Mouse (Mus musculus): Measurements from ENCODE around the gene Zfp661. TPM values are rescaled to one million over a fixed set of nuclear protein-coding genes. Genes with fewer than 3 reads are reported as not detected.

Zfp661 gene
- polyA plus RNA-seq, 1 experiment from 2014 or later: 0.74 TPM

DNA sequence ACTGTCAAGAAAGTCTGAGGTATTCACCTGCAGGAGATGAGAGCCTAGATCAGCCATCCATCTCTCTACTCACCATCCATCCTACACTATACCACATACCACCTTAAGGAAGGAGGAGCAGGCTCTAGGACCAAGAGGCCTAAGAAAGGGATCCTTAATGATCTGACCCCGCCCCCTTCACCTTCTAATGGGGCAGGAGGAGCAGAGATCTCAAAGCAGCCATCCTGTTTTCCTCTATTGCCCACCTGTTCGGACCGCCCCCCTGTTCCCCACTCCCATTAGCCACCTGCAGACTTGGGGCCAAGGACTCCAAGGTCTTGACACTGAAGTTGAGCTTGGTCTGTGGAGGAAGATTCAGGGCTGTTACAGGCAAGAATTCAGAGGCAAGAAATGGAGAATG lies 56.5 kb downstream of the Zfp661 start:
- H3K4me1 ChIP-seq (replicated peaks): no peaks in the 10 kb centered on the region
- no peak overlapping the region for H3K9ac ChIP-seq
- H3K27me3 ChIP-seq: peaks cover 5% of the 10 kb centered on the region; the same call in 1 of the 2 replicates
- no peaks in the 10 kb centered on the region for H3K9me3 ChIP-seq (replicated peaks)
- H3K27ac ChIP-seq (replicated peaks): no peak overlapping the region
- H3K4me2 ChIP-seq: no peak overlapping the region
- H3K4me3 ChIP-seq (replicated peaks): no peak overlapping the region
- ATAC-seq (ENCODE audit: insufficient read depth): no peak
- 43% methylated on average over 3 of the region's 3 CpGs for WGBS (ENCODE audit: insufficient replicate concordance)
- no peaks in the 10 kb centered on the region for H3K36me3 ChIP-seq (replicated peaks)

DNA sequence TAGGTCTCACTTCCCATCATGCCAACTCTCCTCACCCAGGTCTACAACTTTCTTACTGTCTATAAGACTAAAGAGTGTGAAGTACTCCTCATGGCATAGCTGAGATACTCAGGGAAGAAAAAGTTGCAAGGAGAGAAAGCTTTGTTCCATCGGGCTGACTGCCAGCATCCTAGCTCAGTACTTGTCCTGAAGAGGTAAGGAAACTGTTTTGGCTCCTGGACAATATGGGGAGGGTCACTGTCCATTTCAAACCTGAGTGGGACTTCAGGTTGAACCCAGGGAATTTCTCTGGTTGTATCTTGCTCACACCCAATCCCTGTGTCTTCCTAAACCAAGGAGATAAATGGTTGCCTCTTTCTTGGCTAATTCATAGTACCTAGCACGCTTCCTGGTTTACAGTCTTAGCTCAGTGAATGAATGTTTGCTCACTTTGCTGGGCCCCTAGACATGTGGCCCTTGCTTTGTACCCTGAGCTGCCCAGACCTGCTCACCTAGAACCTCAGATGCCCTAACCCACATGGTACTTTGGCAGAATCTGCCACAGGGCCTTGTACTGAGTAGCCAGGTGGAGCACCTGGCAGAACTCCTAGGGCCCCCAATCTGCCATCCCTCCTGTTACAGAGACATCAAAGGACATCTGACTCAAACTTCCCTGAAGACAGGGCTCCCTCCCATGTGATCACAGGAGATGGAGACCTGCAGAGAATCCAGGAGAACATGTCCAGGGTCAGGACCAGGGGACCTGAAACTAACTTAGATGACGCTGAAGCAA lies 61.7 kb downstream of the Zfp661 start:
- peaks cover 7% of the 10 kb centered on the region; the same call in 1 of the 2 replicates for H3K4me1 ChIP-seq (replicated peaks)
- 48% methylated on average over 3 of the region's 3 CpGs for WGBS (ENCODE audit: insufficient replicate concordance)
- H3K36me3 ChIP-seq (replicated peaks): no peaks in the 10 kb centered on the region
- H3K9ac ChIP-seq: no peak overlapping the region
- peaks cover 25% of the 10 kb centered on the region for H3K27me3 ChIP-seq
- H3K4me3 ChIP-seq (replicated peaks): no peak overlapping the region
- H3K27ac ChIP-seq (replicated peaks): no peak overlapping the region
- H3K9me3 ChIP-seq (replicated peaks): no peaks in the 10 kb centered on the region
- H3K4me2 ChIP-seq: no peak overlapping the region
- ATAC-seq (ENCODE audit: insufficient read depth): no peak

Other genes starting within 250 kb of the Zfp661 start
- 0.03 TPM in 1 of 2 replicates, not detected in the other for gene Astl, start 248.5 kb downstream of the Zfp661 start, polyA plus RNA-seq (2015; fragmentation: Nextera tagmentation; extraction: Ambion mirVana)
- gene Adra2b, start 223.9 kb downstream of the Zfp661 start, polyA plus RNA-seq (2015; fragmentation: Nextera tagmentation; extraction: Ambion mirVana): 21.7 and 24.0 TPM in 2 replicates
- gene Gpat2, start 161.9 kb downstream of the Zfp661 start, polyA plus RNA-seq (2015; fragmentation: Nextera tagmentation; extraction: Ambion mirVana): 0.35 and 0.63 TPM in 2 replicates
- gene Fahd2a, start 142.5 kb downstream of the Zfp661 start, polyA plus RNA-seq (2015; fragmentation: Nextera tagmentation; extraction: Ambion mirVana): 14.0 and 15.4 TPM in 2 replicates
- gene Kcnip3, start 65.0 kb downstream of the Zfp661 start, polyA plus RNA-seq (2015; fragmentation: Nextera tagmentation; extraction: Ambion mirVana): 0.28 and 0.41 TPM in 2 replicates
- not detected in 2 replicates for gene Prom2, start 45.6 kb downstream of the Zfp661 start, polyA plus RNA-seq (2015; fragmentation: Nextera tagmentation; extraction: Ambion mirVana)
- gene Mrps5, start 128 bp upstream of the Zfp661 start, polyA plus RNA-seq (2015; fragmentation: Nextera tagmentation; extraction: Ambion mirVana): 60.2 and 70.5 TPM in 2 replicates
- 0.03 and 0.31 TPM in 2 replicates for gene Mal, start 69.6 kb upstream of the Zfp661 start, polyA plus RNA-seq (2015; fragmentation: Nextera tagmentation; extraction: Ambion mirVana)
- 0.09 and 0.13 TPM in 2 replicates for gene Mall, start 142.8 kb upstream of the Zfp661 start, polyA plus RNA-seq (2015; fragmentation: Nextera tagmentation; extraction: Ambion mirVana)
- gene Nphp1, start 201.8 kb upstream of the Zfp661 start, polyA plus RNA-seq (2015; fragmentation: Nextera tagmentation; extraction: Ambion mirVana): 3.7 and 4.6 TPM in 2 replicates
- 12.9 and 16.6 TPM in 2 replicates for gene Mtln, start 205.4 kb upstream of the Zfp661 start, polyA plus RNA-seq (2015; fragmentation: Nextera tagmentation; extraction: Ambion mirVana)
- 29.5 and 31.3 TPM in 2 replicates for gene Bub1, start 244.8 kb upstream of the Zfp661 start, polyA plus RNA-seq (2015; fragmentation: Nextera tagmentation; extraction: Ambion mirVana)